ENCODE assay signal across 8 mouse cellular contexts in the genomic region with DNA sequence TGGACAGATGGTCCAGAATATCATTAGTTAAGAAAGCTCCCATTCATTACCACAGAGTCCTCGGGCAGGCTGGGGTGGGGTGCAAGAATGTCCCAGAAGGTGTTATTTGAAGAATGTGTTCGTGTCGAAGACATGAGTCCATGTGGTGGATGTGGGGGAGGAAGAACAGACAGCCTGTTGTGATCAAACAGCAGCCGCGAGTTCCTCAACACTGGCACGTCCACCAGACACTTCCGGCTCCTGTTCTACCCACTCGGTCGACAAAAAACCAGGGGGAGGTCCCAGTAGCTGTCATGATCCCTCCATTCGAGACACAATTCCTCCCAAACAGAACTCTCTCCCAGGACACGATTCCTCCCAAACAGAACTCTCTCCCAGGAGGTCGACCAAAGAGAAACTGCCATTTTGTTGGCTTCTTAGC.
DNase-seq lines count a peak whose midpoint lies in the region; ATAC-seq and TF ChIP-seq lines count a peak whose summit lies in the region.

No protein-coding gene starts in this region.

- peak overlapping the region; percentile 80 for H3K27ac ChIP-seq in lung, postnatal 0 days (ENCODE audit: low read length)
- H3K27ac ChIP-seq in stomach, embryonic 15.5 days, result peak overlapping the region; percentile 60

- H3K4me1 ChIP-seq in lung, postnatal 0 days (ENCODE audit: insufficient read depth, low read depth, low read length), result peaks cover 11% of the 10 kb centered on the region; the same call in 1 of the 2 replicates
- H3K4me1 ChIP-seq in stomach, embryonic 15.5 days, result peaks cover 20% of the 10 kb centered on the region

- peak overlapping the region; percentile 55 for H3K4me2 ChIP-seq in lung, postnatal 0 days (replicated peaks; ENCODE audit: low read depth, low read length)
- H3K4me2 ChIP-seq in stomach, embryonic 15.5 days, result peak overlapping the region; percentile 46

- no peaks in the 10 kb centered on the region for H3K27me3 ChIP-seq in lung, postnatal 0 days (replicated peaks; ENCODE audit: insufficient read depth, low read length)
- H3K27me3 ChIP-seq in stomach, embryonic 15.5 days (replicated peaks), result no peaks in the 10 kb centered on the region

- 7% methylated on average over 12 of the region's 12 CpGs for WGBS in lung, postnatal 0 days
- WGBS in stomach, embryonic 15.5 days, result 29% methylated on average over 12 of the region's 12 CpGs

- H3K9me3 ChIP-seq in lung, postnatal 0 days (ENCODE audit: low read length), result no peaks in the 10 kb centered on the region
- H3K9me3 ChIP-seq in stomach, embryonic 15.5 days, result no peaks in the 10 kb centered on the region

- peak overlapping the region; percentile 40 for H3K4me3 ChIP-seq in lung, postnatal 0 days (ENCODE audit: low read depth, low read length)
- peak overlapping the region; percentile 22 for H3K4me3 ChIP-seq in stomach, embryonic 15.5 days (replicated peaks)

- no peaks in the 10 kb centered on the region for H3K36me3 ChIP-seq in lung, postnatal 0 days (ENCODE audit: insufficient read depth, low read length)
- H3K36me3 ChIP-seq in stomach, embryonic 15.5 days, result no peaks in the 10 kb centered on the region

- no peak for TF ChIP-seq CTCF in lung, postnatal 0 days (IDR thresholded peaks at IDR 0.05)

- no peak overlapping the region for H3K9ac ChIP-seq in lung, postnatal 0 days (replicated peaks; ENCODE audit: low read depth)
- H3K9ac ChIP-seq in stomach, embryonic 15.5 days, result no peak overlapping the region

- ATAC-seq in granulocyte monocyte progenitor cell, adult 5-6 weeks (replicated peaks; ENCODE audit: poor library complexity, severe bottlenecking), result peak; percentile 67
- peak; percentile 88 for ATAC-seq in lung, postnatal 0 days
- ATAC-seq in stomach, embryonic 15.5 days (ENCODE audit: insufficient read depth, low FRiP score, low read depth), result no peak

- DNase-seq in adrenal gland, adult (ENCODE audit: inconsistent age in 2 of 2, low spot score in 1 of 2), result peak; percentile 35 to 73
- DNase-seq in adrenal gland, adult 18-20 months (ENCODE audit: low spot score in 2 of 2), result no peak
- peak; percentile 23 to 52 for DNase-seq in CD8-positive naive resting alpha-beta T cell, adult 2 months (ENCODE audit: low read depth in 2 of 2, low spot score in 2 of 2)
- DNase-seq in kidney, postnatal 4 days, result peak; percentile 43 to 62
- DNase-seq in lung, postnatal 0 days (ENCODE audit: low spot score), result peak; percentile 94
- no peak for DNase-seq in yolk sac, embryonic 10.5 days (ENCODE audit: low spot score)

- peak; percentile 78 for TF ChIP-seq EP300 in lung, postnatal 0 days (IDR thresholded peaks at IDR 0.05)

Comparison
In these comparisons a context has a peak if more than half of its experiments do, and no peak if none do; other contexts are left out.
1. DNase-seq: peak in adrenal gland, adult (2 of 2), CD8-positive naive resting alpha-beta T cell, adult 2 months (2 of 2), kidney, postnatal 4 days (2 of 2) and lung, postnatal 0 days (single experiment); none in adrenal gland, adult 18-20 months (0 of 2) and yolk sac, embryonic 10.5 days (single experiment).